Mouse (Mus musculus) megakaryocyte, adult 5-6 weeks (primary cell): ENCODE measurements around the gene Smad3. TPM values are rescaled to one million over a fixed set of nuclear protein-coding genes. Genes with fewer than 3 reads are reported as not detected.

ENCODE experiments used
- ATAC-seq: 2 replicates; pipeline ENCODE4 v1.8.0; 2016; ENCODE audit warnings: mild to moderate bottlenecking, inconsistent platforms; ENCODE audit not compliant: poor library complexity, severe bottlenecking
- total RNA-seq, 2 experiments: library from RNA; stranded (forward) in 1 of 2; stranded (reverse) in 1 of 2; fragments of 153-499, 151-499 nt in 1 of 2; fragments of 221-1000, 200-1000 nt in 1 of 2; gene quantifications; 2 replicates each; pipeline versions ENCODE4 v1.2.3 to v1.2.4; 2015 to 2017

The Smad3 gene
- total RNA-seq, 2 experiments from 2014 or later, result 9.1 to 9.7 TPM

DNA sequence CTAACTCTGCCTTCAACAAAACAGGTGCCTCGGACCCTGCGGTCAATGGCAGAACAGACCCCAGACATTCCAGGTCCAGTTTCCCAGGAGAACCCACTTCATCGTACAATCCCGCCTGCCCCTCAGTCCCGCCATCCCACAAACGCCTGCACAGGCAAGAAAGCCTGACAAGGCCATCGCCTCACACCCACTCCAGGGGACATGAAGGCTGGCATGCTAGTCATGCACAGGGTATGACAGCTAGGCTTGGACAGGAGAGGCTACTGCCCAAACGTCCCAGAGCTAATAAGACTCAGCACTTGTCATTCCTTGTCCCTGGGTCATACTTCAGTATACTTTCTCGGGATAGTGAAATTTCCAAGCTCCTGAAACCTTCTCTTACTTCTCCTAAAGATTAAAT is 34.9 kb downstream of the Smad3 start:
- ATAC-seq, result no peak

DNA sequence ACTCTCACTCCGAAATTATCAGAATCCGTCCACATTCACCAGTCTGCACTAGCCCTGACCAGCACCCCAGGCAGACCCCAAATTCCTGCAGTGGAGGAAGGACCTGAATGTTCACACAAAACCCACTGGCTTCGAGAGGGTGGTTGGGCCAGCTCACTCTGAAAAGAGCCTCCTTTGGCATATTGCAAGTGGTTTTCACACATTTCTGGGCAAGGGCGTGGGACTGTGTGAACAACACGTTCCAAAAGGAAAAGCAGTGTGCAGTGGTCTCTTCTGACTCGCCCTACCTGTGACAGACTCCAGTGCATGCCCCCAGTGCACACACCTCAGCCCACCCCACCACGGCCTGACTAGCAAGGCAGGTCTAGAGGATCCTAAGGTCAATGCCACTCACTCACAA is 35.4 kb downstream of the Smad3 start:
- no peak for ATAC-seq

DNA sequence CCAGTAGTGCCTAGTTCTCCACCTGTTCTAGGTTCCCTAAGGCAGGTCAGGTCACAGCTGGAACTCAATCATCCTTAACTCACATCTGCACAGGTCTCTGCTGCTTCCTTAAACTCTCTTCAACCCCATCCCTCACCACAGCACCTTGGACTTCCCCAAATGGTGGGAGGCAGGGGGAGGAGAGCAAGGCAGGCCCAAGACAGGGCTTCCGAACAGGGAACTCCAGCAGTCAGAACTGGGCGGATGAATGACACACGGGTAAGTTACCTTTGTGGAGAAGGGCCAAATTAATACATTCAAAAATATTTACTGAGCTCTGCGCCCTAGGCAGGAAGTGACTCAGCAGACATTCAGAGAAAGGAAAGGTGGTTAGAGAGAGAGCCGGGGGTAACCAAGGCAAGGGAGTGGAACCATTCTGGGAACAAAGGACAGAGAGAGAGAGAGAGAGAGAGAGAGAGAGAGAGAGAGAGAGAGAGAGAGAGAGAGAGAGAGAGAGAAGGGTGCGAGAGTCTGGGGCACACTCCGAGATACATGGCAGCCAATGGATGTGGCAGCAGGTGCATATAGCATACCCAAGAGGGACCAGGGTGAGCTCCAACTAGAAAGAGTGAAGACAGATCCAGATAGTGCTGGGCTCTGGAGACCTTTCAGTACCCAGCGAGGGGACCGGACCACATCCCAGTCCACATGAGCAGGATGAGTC is 36.1 kb downstream of the Smad3 start:
- ATAC-seq, result peak; percentile 81

DNA sequence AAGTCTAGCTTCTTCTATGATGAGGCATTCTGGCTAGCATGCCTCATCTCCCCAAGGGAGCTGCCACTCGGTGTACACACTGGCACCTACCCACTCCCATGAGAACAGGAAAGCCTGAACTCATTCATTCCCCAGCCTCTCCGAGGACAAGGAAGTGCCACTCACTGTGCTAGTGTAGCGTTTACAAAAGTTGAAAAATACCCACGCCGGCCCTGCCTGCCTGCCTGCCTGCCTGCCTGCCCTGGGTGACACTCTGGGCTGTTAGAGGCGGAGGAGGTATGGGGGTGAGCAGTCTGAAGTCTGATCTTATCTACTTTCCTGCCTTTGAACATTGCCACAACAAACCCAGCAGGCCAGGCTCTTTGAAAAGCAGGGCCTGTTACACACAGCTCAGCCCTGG is 37.1 kb downstream of the Smad3 start:
- peak; percentile 17 for ATAC-seq

DNA sequence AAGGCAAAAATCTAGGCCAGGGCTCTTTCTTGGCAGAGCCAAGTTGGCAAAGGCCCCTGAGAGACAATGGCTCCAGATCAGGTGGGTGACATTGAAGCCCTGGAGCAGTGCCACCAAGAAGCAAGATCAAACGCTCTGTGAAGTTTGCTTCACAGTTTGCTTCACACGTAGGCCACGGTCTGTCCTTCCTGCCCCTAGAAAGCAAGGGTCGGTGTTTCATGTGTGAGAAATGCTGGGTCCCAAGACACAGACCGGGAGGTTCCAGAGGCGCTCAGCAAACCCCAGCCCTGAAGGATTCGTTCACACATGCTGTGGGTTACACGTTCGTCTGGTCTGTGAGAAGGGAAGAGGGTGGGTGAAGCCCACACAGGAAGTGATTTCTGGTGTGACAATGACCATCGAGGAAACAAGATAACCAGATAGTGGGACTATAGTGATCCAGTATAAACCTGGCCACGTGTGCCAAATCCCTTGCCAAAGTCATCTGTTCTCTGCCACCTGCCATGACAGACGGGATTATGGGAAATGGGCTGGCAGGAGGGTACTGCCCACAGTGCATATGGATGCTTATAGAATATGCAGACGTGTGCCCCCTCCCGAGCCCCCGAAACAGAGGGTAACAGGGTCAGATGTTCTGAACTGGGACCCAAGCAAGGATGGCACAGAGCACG is 37.9 kb downstream of the Smad3 start:
- 0 out of 2 replicates have a peak, but pooled peaks have one; percentile 3 for ATAC-seq

DNA sequence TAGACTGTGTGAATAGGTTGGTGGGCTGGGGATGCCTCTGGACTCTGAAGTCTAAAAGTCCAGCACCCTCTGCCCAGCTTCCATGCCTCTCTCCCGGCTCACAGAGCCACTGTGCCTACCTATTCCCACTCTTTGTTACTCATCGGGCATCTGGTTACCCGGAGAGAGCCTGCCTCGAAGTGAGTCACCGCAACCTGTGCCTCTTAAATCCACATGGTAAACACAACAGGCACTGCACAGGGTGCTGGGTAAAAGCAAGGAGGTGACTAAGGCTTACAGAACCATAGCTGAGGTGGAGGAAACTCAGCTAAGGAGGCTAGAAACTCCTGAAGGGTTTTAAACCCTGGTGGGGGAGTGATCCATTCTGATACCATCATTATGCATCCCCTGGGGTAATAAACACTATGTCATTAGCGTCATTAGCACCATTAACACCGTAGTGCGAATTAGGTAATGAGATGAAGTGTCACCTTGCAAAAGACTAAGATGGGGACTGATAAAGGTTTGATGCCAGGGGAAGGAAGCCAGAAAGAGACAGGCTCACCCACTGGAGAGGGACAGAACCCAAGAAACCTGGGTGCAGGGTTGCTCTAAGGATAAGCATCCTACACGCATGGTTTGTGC is 38.9 kb downstream of the Smad3 start:
- no peak for ATAC-seq

DNA sequence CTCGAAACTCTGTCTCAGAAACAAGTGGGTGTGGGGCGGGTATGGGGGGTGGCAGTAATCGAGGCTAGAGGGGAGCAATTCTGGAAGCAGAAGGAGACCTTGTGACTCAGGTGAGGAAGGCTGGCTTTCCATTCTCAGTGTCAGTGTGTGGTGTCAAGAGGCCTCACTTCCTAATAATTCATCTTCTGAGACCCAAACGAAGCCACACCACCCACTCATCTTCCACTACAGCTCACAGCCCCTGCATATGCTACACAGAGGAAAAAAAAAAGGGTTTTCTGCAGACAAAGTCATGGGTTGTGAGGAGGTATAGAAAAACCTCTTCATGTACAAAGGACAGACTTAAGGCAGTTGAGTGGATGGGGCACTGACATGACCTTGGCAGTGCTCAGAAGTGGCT is 39.6 kb downstream of the Smad3 start:
- no peak for ATAC-seq

DNA sequence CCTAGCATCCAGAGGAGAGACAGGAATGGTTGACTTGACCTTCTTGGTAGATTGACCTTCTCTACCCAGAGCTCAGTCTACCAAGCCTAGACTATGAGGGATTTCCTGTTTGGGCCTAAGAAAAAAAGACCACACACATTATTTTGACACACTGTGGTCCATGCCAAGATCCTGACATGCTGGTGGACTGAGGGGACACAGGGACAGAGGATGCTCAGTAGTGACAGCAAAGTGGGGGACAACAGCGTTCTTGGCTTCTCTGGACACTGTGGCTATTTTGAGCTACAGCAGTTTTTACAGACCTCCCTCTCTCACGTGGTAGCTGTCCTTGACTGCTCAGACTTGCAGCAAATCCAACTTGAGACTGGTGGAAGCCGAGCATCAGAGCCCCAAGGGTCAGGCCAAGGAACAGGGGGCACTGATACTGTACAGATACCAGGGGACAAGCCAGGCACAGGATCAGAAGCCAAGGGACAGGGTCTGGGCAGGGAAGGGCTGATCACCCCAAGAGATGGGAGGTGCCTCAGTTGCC is 40.3 kb downstream of the Smad3 start:
- no peak for ATAC-seq

DNA sequence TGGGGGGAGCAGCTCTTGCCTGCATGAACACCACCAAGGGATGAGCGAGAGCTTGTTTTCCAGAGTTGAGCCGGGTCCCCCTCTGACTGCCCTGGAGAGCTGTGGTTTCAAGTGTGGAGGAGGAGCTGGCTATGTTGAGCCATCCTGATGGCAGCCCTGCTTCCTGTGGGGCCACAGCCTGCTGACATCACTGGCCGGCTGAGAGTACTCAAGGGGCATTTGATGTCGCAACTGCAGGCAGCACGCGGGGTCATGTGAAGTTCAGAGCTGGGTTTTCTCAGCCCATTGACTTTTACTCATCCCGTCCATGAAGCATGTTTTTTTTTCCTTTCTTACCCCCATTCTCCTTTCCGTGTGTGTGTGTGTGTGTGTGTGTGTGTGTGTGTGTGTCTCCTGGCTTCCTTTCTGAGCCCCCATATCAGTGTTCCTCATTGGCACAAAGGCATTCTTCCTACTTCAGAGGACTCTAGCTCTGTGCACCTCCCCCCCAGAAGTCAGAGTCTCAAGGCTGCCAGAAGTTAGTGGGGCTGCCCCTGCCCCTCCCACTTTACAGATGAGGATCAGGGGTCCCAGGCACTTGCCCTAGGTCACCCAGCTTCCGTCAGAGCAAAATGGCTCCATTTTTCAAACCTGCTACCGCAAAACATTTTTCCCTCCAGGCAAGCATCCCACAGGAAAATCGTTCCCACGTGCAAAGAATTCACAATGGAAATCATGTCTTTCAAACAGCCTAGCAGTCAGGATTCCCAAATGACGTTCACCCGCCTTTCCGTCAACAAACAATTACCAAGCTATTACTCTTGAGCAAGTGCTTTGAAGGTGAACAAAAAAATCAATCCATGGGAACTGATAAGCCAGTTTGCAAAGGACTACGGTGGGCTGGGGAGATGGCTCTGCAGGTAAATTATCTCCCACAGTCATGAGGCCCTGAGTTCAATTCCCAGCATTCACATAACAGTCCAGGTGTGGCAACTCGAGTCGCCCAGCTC is 41.4 kb downstream of the Smad3 start:
- ATAC-seq, result peak; percentile 89

DNA sequence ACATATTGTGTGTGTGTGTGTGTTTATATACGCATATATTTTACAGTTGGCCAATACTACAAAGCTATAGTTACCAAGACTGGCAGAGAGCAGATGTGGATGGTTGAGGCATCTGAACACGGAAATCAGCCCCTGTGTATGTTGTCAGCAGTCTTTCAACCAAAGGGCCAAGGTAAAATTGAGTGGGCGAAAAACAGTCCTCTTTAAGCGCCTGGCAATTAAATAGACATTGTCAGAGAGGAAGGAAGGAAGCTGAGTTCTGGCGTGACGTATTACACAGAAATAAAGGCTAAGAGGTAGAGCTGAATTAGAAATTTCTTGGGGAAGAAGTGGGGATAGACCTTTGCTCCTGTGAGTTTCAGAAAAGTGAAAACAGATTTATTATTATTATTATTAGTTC is 43.2 kb downstream of the Smad3 start:
- ATAC-seq, result no peak

DNA sequence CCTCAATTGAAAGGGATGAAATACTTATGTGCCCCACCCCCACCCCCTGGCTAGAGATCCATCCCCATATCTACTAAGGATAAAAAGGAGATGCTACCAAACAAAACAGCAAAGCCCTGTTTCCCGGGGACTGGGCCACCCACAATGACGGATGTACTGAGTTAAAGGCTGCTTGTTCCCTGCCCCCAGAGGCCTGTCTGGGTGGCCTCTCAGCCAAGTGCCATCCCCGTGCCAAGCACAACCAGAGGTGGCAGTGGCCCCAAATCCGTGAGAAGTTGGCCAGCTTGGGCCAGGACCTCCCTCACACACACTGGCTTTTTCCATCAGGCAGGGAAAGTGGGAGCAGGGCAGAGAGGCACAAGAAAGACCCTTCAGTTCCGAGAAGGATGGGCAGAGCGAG is 45.0 kb downstream of the Smad3 start:
- ATAC-seq, result no peak

DNA sequence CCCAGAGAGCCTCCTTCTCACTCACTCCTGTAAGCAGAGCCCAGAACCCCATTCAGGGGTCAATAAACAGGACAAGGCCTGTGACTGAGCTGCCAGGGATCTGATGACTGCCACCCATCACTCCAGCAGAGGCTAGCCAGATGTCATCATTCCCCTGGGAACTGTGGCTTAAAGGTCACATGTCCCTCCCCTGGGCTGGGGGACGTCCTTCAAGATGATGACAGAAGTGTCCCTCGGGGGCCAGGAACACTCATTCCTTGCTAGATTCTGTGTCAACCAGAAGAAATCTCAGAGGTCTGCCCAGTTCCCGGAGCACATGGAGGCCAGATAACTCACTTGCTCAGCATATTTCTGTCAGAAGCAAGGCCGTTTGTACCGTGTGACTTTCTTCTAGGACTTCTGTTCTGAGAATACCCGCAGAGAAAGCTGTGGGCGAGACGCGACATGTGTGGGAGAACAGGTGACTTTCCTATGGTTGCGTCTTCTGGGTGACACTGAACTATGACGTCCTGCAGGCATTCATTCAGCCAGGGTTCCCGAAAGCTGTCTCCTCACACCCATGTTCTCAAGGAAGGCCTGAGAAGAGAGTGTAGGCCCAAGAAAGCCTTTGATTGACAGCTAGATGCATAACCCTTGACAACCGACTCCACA is 46.1 kb downstream of the Smad3 start:
- ATAC-seq, result no peak

DNA sequence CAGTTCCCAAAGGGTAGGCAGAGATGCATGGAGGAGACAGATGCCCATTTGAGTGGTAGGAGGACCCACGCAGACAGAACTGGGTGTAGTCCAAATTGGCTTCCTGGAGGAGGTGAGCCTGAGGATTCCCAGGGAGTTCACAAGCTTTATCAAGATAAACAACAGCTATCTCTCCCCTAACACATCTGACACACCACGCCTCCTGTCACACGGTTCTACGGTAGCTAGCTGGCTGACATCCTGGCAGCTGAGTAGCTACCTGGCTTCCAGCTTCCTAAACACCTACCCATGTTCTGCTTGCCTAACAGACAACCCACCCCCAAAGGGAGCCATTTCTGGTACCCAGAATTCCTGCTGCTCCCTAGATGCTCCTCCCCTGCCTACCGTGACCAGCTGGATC is 47.9 kb downstream of the Smad3 start:
- no peak for ATAC-seq

DNA sequence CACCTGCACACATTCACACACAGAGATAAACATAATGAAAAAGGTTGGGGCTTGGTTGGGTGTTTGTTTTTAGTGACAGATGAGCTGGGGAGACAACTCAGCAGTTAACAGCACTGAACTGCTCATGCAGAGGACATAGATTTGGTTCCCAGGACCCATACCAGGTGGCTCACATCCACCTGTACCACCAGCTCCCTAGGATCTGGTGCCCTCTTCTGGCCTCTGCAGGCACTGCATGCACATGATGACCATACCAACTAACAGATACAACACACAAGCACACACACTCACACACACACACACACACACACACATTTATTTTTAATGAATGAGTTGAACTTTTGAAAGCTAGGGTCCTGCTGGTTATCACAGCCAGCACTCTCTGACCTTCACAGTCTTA is 48.5 kb downstream of the Smad3 start:
- no peak for ATAC-seq

DNA sequence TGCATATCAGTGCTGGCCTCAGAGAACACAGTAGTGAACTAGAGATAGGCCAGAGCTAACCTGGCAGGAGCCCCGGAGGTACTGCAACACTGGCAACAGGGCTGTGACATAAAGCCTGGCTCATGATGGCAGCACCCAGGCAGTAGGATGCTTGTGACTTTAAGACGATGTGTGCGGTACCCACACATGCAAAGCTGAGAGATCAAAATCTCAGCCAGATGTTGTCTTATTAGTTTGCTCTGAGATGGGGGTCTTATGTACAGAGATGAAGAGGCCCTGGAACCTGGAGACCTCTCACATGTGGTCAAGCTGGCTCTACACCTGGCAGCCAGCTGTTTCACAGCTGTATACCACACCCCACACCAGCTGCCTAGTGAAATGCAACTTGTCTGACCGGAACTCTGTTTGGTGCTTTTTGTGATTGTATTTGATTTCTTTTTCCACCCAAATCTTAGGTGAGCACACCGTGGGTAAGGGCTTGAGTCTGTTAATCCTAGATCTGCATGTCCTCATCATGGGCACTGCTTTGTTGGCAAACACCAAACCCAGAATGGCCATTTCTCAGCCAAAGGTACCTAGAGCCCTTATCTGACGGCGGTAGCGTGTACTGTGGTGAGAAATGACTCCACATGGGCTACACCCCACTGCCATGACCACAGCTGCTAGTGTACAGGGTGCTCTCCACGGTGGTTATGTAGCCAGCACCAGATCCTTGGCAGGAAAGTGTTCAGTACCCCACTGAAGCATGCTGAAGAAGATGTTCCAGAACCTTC is 49.8 kb downstream of the Smad3 start:
- ATAC-seq, result 0 out of 2 replicates have a peak, but pooled peaks have one; percentile 18

DNA sequence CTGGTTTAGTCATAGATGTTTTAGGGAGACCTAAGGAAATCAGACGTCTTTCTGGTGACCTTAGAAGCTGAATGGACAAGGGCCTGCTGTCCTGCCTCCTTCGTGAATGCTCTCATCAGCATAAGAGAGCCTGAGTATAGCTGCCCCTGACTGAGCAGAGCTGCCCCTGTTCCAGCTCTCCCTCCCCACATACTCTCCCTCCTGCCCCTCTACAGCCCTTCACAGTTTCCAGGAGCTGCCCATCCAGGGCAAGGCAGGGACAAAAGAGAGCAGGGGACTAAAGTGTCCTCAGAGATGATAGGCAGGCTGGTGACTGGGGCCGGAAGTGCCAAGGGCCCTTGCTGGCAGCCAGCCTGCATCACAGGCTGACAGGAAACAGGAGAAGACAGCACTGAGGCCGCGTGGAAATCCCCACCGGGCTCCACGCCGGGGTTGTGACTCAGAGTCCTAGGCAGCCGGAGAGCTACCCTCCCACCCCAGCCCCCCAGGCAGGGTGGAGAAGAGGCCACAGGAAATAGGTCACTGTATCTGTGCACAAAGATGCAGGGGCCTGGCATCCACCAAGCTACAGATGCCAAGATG is 51.6 kb downstream of the Smad3 start:
- peak; percentile 65 for ATAC-seq

DNA sequence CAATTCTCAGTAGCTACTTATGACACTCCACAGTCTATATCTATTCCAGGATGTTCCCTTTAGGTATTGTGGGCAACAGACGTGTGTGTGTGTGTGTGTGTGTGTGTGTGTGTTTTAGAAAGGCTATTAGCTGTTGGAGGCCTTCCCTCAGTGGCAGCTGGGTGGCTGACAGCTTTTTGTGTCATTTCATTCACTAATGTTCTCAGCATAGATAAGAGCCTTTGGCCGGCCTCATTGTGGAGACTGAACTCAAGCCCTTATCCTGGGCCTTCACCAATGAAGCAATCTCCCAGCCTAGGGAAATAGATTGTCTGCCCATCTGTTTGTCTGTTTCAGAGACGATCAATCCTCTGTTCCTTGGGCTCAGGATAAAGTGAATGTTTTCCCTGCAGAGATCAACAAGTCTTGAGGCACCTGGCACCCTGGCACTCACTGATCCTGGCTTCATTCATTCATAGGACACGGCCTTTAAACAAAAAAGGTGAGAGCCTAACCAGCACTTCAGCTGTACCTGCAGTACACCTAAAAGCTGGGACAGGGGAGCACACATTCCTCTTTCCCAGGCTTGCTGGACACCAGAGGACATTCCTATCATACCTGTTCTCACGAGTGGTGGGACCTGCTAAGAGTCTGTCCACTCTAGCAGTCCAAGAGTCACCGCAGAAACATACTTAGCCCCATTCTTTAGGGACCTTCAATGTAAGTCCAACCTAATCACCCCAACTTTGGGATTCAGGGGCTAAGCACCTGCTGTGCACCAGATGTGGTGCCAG is 52.6 kb downstream of the Smad3 start:
- no peak for ATAC-seq

DNA sequence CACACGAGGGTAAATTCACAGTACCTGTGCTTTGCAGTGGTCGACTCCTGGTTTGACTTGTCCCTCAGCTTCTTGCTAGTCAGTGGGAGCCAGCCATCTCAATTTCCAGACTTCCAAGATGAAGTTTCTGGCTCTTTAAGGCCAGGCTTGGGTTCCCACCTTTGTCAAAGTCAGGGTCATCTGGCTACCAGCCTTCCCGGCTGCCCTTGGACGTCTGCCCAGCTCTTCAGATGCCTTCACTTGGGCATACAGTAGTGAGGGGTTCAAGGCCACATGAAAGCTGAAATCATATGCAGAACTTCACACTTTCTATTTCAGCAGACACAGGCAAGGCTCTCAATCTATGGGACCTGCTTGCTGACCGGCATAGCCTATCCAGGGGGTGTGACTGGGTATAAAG is 53.7 kb downstream of the Smad3 start:
- no peak for ATAC-seq
